Mouse (Mus musculus): ENCODE measurements at regions not wholly inside any gene's neighbourhood (a gene's known extent, or its start where the extent isn't known, plus 50 kb on each side); places are given as distances from the start of the nearest gene placed in this dataset.

DNA sequence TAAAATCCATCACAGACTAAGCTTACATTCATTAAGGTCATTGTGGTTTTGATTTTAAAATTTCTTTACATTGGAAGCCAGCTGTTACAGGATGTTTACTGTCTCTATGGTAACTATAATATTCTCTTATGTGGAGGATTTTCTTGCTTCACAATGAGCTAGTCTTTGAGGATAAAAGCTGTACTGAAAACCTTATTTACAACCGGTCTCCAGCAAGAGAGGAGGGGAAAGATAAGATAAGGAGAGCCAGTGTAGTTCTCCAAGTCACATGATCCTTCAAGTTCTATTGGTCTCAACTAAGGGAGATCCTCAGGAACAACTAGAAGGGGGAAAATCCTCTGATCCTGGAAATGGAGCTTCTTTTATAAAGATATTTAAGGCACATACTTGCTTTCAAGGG is 309.2 kb upstream of the Gm11114 start:
- no peak for TF ChIP-seq POLR2A (IDR thresholded peaks at IDR 0.05; ENCODE audit: extremely low read depth, insufficient read depth, low read length)
- no peak for TF ChIP-seq CTCF (IDR thresholded peaks at IDR 0.05; ENCODE audit: extremely low read depth, insufficient read depth, low read length)

Data from cortical plate, adult 2 months (tissue).